Comparison of ENCODE assay signal across 8 mouse cellular contexts in the genomic region with DNA sequence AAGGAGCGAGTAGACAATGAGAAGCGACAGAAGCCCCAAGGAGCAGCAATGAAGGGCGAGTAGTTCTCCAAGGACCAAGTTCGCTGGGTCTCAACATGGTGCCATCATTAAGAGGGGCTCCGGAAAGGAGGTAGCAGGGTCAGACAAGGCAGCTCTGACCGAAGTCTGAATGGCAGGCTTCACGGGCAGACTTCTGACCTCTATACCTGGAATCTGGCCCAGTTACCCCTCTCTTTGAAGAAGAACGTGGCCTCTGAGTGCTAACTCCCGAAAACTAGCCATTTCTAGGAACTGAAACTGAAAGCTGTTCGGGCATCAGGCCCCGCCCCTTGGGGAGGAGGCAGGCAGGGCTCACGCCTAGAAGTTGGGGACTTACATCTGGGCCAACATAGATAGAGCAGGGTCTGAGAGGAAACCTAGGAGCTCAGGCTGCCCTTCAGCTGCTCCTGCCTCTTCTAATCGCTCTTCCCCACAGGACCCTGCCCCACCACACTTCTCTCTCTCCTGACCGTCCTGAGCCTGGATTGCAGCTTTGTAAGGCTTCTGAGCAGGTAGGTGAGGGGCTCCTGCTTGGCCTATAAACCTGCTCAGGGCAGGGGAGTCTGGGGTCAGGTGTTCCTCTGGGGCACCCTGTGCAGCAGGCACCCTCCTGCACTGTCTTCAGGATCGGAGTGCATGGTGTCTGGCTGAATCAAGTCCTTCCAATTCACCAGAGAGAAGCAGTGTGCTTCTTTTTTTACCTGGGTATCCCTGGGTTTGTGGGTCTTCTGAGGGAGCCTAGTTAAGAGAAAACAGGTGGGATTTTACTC. TPM values are rescaled to one million over a fixed set of nuclear protein-coding genes. Genes with fewer than 3 reads are reported as not detected.
DNase-seq lines count a peak whose midpoint lies in the region; ATAC-seq and TF ChIP-seq lines count a peak whose summit lies in the region.
"Not testable (repeated sequence)": the region's sequence is repeated elsewhere in the genome, so short reads cannot be mapped to it uniquely, and the experiment has no call there.

A gene (plus strand): TSS at position 328 of the 809 bp plus-strand sequence.
A gene (plus strand): TSS at position 390 of the 809 bp plus-strand sequence.

- not testable (repeated sequence) for H3K9me3 ChIP-seq in MEL (replicated peaks; ENCODE audit: insufficient read depth, low read length); hindbrain, embryonic 13.5 days

- TF ChIP-seq RAD21 in MEL (IDR thresholded peaks at IDR 0.05; ENCODE audit: low read depth, low read length): not testable (repeated sequence)

- WGBS in hindbrain, embryonic 13.5 days: 6% methylated on average over 14 of the region's 15 CpGs

- TF ChIP-seq POLR2A in MEL (IDR thresholded peaks at IDR 0.05; ENCODE audit: control insufficient read depth in 1 of 2, insufficient read depth in 1 of 2, low read depth in 1 of 2, low read length in 2 of 2, poor library complexity in 1 of 2): peak in 1 of 2 experiments; percentile 59; a peak in 2 of 4 replicates

- peak; percentile 70 for DNase-seq in MEL (ENCODE audit: low read depth, low spot score)
- peak; percentile 16 to 50 for DNase-seq in cerebellum, postnatal 25 days
- DNase-seq in gastrocnemius, adult 18-20 months (ENCODE audit: low spot score): peak; percentile 84
- peak; percentile 33 to 37 for DNase-seq in layer of hippocampus, postnatal 36 days
- peak; percentile 87 for DNase-seq in lung, postnatal 4 days
- DNase-seq in retina, adult 2 months (ENCODE audit: low read depth, low spot score): peak; percentile 13
- peak; percentile 90 for DNase-seq in thymus, postnatal 25 days

- H3K27ac ChIP-seq in MEL (ENCODE audit: control insufficient read depth, low read depth, low read length): peak within 1 kb of the TSS; percentile 67
- not testable (repeated sequence) for H3K27ac ChIP-seq in hindbrain, embryonic 13.5 days

- H3K4me3 ChIP-seq in MEL (ENCODE audit: control insufficient read depth in 1 of 2, insufficient read depth in 1 of 2, low read depth in 2 of 2, low read length in 2 of 2): peak within 1 kb of the TSS; percentile 77 to 99
- H3K4me3 ChIP-seq in hindbrain, embryonic 13.5 days: peak within 1 kb of the TSS; percentile 42

- TF ChIP-seq CTCF in MEL (IDR thresholded peaks at IDR 0.05 in 2 of 3, conservative IDR thresholded peaks at IDR 0.05 in 1 of 3; ENCODE audit: control insufficient read depth in 1 of 3, insufficient read depth in 1 of 3, low read depth in 2 of 3, low read length in 3 of 3, poor library complexity in 1 of 3, severe bottlenecking in 1 of 3): not testable (repeated sequence)

- H3K4me2 ChIP-seq in hindbrain, embryonic 13.5 days: peak within 1 kb of the TSS; percentile 58

- peaks cover 9 to 10% of the 10 kb centered on the region in 2 experiments; a peak in 3 of 4 replicates for H3K4me1 ChIP-seq in MEL (ENCODE audit: control insufficient read depth in 1 of 2, insufficient read depth in 2 of 2, low read length in 2 of 2)
- not testable (repeated sequence) for H3K4me1 ChIP-seq in hindbrain, embryonic 13.5 days (replicated peaks)

- not testable (repeated sequence) for TF ChIP-seq EP300 in MEL (IDR thresholded peaks at IDR 0.05; ENCODE audit: low read depth in 1 of 2, low read length in 2 of 2)

- peak within 1 kb of the TSS; percentile 87 for H3K9ac ChIP-seq in MEL (ENCODE audit: control insufficient read depth, low read depth, low read length, poor library complexity, severe bottlenecking)
- peak within 1 kb of the TSS; percentile 46; the same call in 1 of the 2 replicates for H3K9ac ChIP-seq in hindbrain, embryonic 13.5 days

- not testable (repeated sequence) for H3K27me3 ChIP-seq in MEL (ENCODE audit: control insufficient read depth in 1 of 2, insufficient read depth in 2 of 2, low read length in 2 of 2); hindbrain, embryonic 13.5 days

- not testable (repeated sequence) for H3K79me2 ChIP-seq in MEL (ENCODE audit: control insufficient read depth, insufficient read depth, low read length, poor library complexity)

- ATAC-seq in hindbrain, embryonic 13.5 days (ENCODE audit: low FRiP score): not testable (repeated sequence)

- not testable (repeated sequence) for H3K36me3 ChIP-seq in MEL (ENCODE audit: control insufficient read depth in 1 of 2, insufficient read depth in 2 of 2, low read length in 2 of 2); hindbrain, embryonic 13.5 days

TF ChIP-seq in MEL, 35 proteins besides CTCF, POLR2A, EP300 and RAD21:
- TF ChIP-seq MYC (IDR thresholded peaks at IDR 0.05; ENCODE audit: low read depth, low read length) (0 out of 2 replicates have a peak, but pooled peaks have one; percentile 34), MXI1 (IDR thresholded peaks at IDR 0.05; ENCODE audit: low read depth, low read length) (peak; percentile 79), TBP (IDR thresholded peaks at IDR 0.05; ENCODE audit: low read depth, low read length) (0 out of 2 replicates have a peak, but pooled peaks have one; percentile 39), ETS1 (IDR thresholded peaks at IDR 0.05; ENCODE audit: low read depth, low read length) (peak; percentile 76), HCFC1 (IDR thresholded peaks at IDR 0.05; ENCODE audit: low read depth, low read length) (0 out of 2 replicates have a peak, but pooled peaks have one; percentile 11), TAL1 (IDR thresholded peaks at IDR 0.05; ENCODE audit: low read length) (peak; percentile 21; the same call in 1 of the 2 replicates), NELFE (IDR thresholded peaks at IDR 0.05; ENCODE audit: low read depth, low read length) (peak; percentile 46), SIN3A (IDR thresholded peaks at IDR 0.05; ENCODE audit: low read length) (peak; percentile 78)

RNA-seq across cellular contexts. Expression of the first gene that starts in this region (rescaled TPM):
- 2.9 and 3.7 TPM in 2 replicates for total RNA-seq in MEL (2012; rRNA removed)
- 1 to 10 TPM in 1 of 2 experiments, not detected in 1; 3.6 TPM for polyA plus RNA-seq in MEL (2012; ENCODE audit: insufficient read depth in 1 of 2, insufficient read length in 2 of 2, low read depth in 1 of 2, low replicate concordance in 2 of 2, missing spikeins in 1 of 2)
- 10 to 100 TPM in 1 of 2 experiments, 1 to 10 TPM in 1; 6.7 to 13.8 TPM for total RNA-seq in gastrocnemius, adult 18-20 months (2021)
- 1.6 and 1.7 TPM in 2 replicates for polyA plus RNA-seq in hindbrain, embryonic 13.5 days (2015; fragmentation: Nextera tagmentation; extraction: Ambion mirVana)
- 1 to 10 TPM; 2.1 TPM for total RNA-seq in layer of hippocampus, postnatal 36 days (2021)

RNA-seq across cellular contexts. Expression of the second gene that starts in this region (rescaled TPM):
- total RNA-seq in MEL (2012; rRNA removed): 0.49 and 1.1 TPM in 2 replicates
- polyA plus RNA-seq in MEL (2012; ENCODE audit: insufficient read depth in 1 of 2, insufficient read length in 2 of 2, low read depth in 1 of 2, low replicate concordance in 2 of 2, missing spikeins in 1 of 2): 1 to 10 TPM in 1 of 2 experiments, not detected in 1; 1.1 TPM
- 10 to 100 TPM in 1 of 2 experiments, 1 to 10 TPM in 1; 7.9 to 13.9 TPM for total RNA-seq in gastrocnemius, adult 18-20 months (2021)
- 0.75 and 0.99 TPM in 2 replicates for polyA plus RNA-seq in hindbrain, embryonic 13.5 days (2015; fragmentation: Nextera tagmentation; extraction: Ambion mirVana)
- 1 to 10 TPM; 2.2 to 2.3 TPM for total RNA-seq in layer of hippocampus, postnatal 36 days (2021)

Comparison
In these comparisons a context has a peak if more than half of its experiments do, and no peak if none do; other contexts are left out.
1. DNase-seq: peak in every context shown above with its lines; median percentile 90 in thymus, postnatal 25 days; 87 in lung, postnatal 4 days; 84 in gastrocnemius, adult 18-20 months; 70 in MEL; 35 in layer of hippocampus, postnatal 36 days; 33 in cerebellum, postnatal 25 days; 13 in retina, adult 2 months.